Mouse (Mus musculus) stomach, postnatal 0 days (tissue): ENCODE measurements around the gene Fhit.

ENCODE experiments used
- CTCF ChIP-seq: IDR thresholded peaks from 2 replicates; pipeline ENCODE4 v1.5.1; 2016; ENCODE audit warnings: antibody characterized with exemption, low read depth, mild to moderate bottlenecking, moderate library complexity
- EP300 ChIP-seq: optimal IDR thresholded peaks from 2 replicates; pipeline ENCODE3; 2016; ENCODE audit warnings: antibody characterized with exemption

DNA sequence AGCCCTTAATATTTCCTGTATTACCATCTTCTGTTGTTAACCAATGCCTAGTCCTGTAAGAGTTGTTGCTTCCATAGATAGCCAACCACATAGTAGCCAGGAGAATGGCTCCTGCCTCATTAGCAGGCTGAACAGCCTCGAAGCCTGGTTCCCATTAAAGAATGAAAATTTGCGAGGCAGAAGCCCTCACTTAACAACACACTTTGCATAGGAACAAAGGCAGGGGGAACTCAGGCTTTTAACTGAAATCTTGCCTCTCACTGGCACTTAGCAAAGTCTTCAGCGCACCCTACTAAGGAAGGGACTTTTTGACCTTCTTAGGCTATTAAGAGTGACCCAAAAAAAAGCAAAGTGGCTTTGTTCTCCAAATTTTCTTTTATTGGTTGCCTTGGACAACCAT lies 1529.3 kb downstream of the Fhit start:
- TF ChIP-seq EP300 (no peak), CTCF (no peak)
